In the genomic region with DNA sequence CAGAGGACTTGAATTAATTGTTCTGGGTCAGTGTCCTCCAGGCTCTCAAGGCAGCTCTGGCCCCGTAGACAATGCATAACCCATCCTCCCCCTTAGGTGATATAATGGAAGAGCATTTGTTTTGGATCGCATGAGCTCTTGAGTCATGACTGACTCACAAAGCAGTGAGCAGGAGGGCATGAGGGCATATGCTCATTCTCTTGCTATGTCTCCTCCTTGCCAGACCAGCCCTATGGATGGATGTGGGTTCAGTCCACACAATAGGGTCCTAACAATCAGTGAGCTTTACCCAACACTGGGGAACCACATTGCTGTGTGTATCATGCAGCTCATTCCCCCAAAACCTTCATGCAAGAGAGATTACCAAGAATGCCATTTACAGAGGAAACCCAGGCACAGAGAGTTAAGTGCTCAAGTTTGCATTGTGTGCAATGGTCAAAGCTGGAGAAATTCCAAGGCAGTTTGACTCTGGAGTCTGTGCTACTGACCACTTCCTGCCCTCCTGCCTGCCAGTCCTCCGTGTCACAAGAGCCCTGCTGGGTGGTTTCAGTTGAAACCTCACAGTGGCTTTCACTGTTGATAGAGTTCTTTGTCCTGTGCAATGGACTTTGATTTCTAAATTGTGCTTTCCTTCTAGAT, we compare ENCODE assay signal across 23 mouse cellular contexts.
DNase-seq lines count a peak whose midpoint lies in the region; ATAC-seq and TF ChIP-seq lines count a peak whose summit lies in the region.
"Had no signal": no experiment of that assay in that cellular context is flagged by ENCODE, and none has a peak within 500 bp of the region (broad histone marks: within the 10 kb centered on the region; RNA-seq: fewer than 3 reads in every experiment).

No protein-coding gene starts in this region.

- TF ChIP-seq POLR2A in myocyte (IDR thresholded peaks at IDR 0.05; ENCODE audit: insufficient read length, low read depth), result no peak

- ATAC-seq in megakaryocyte-erythroid progenitor cell, adult 5-6 weeks (replicated peaks; ENCODE audit: low FRiP score, low TSS enrichment, poor library complexity, severe bottlenecking), result no peak
- ATAC-seq: activated CD4-positive, CD25-positive, alpha-beta regulatory T cell, adult 4 months; intestine, embryonic 15.5 days; liver, embryonic 12.5 days had no signal

- no peaks in the 10 kb centered on the region for H3K79me2 ChIP-seq in myocyte (ENCODE audit: control insufficient read depth, insufficient read depth)

- peak overlapping the region; percentile 54 for H3K4me2 ChIP-seq in myocyte (ENCODE audit: low read depth)
- H3K4me2 ChIP-seq: forebrain, embryonic 12.5 days; heart, embryonic 15.5 days; hindbrain, embryonic 15.5 days; intestine, embryonic 15.5 days; limb, embryonic 12.5 days; liver, embryonic 12.5 days; neural tube, embryonic 12.5 days had no signal

- no peaks in the 10 kb centered on the region for H3K27me3 ChIP-seq in myocyte (ENCODE audit: control insufficient read depth, insufficient read depth, insufficient read length)
- H3K27me3 ChIP-seq: forebrain, embryonic 12.5 days; heart, embryonic 15.5 days; hindbrain, embryonic 15.5 days; intestine, embryonic 15.5 days; limb, embryonic 12.5 days; liver, embryonic 12.5 days; neural tube, embryonic 12.5 days had no signal

- H3ac ChIP-seq in myocyte (ENCODE audit: control insufficient read depth, insufficient read length), result no peak overlapping the region

- H3K36me3 ChIP-seq in myocyte (ENCODE audit: control insufficient read depth, insufficient read depth), result no peaks in the 10 kb centered on the region
- H3K36me3 ChIP-seq: forebrain, embryonic 12.5 days; heart, embryonic 15.5 days; hindbrain, embryonic 15.5 days; intestine, embryonic 15.5 days; limb, embryonic 12.5 days; liver, embryonic 12.5 days; midbrain, embryonic 10.5 days; neural tube, embryonic 12.5 days had no signal

- peak; percentile 55 for DNase-seq in adrenal gland, adult 2 months
- DNase-seq in adrenal gland, postnatal 4 days (ENCODE audit: low spot score in 2 of 2), result no peak
- peak; percentile 17 for DNase-seq in kidney, postnatal 14 days
- DNase-seq in kidney, adult 11 months, result no peak
- DNase-seq in NIH3T3 (ENCODE audit: low read depth), result peak; percentile 79
- DNase-seq: B cell, adult 2 months; cerebellum, adult 2 months; cerebellum, postnatal 36 days; heart, postnatal 4 days; lung, adult 2 months; lung, postnatal 36 days; thymus, postnatal 25 days had no signal

- no peak overlapping the region for H3K4me3 ChIP-seq in myocyte
- H3K4me3 ChIP-seq: forebrain, embryonic 12.5 days; heart, embryonic 15.5 days; hindbrain, embryonic 15.5 days; intestine, embryonic 15.5 days; limb, embryonic 12.5 days; liver, embryonic 12.5 days; midbrain, embryonic 10.5 days; neural tube, embryonic 12.5 days had no signal

TF ChIP-seq in myocyte, 11 proteins besides CTCF, POLR2A, EP300 and RAD21:
- TF ChIP-seq MYOG (IDR thresholded peaks at IDR 0.05; ENCODE audit: control insufficient read depth in 1 of 3, insufficient read depth in 1 of 3, insufficient read length in 2 of 3, low read depth in 2 of 3) (no peak), MYOD1 (IDR thresholded peaks at IDR 0.05; ENCODE audit: control insufficient read depth in 1 of 3, insufficient read length in 2 of 3, low read depth in 2 of 3) (peak in 1 of 3 experiments; percentile 58), TCF12 (IDR thresholded peaks at IDR 0.05; ENCODE audit: insufficient read depth, poor library complexity, severe bottlenecking) (no peak), REST (IDR thresholded peaks at IDR 0.05; ENCODE audit: insufficient read depth, insufficient read length) (no peak), MAX (IDR thresholded peaks at IDR 0.05; ENCODE audit: low read depth) (no peak), CEBPB (IDR thresholded peaks at IDR 0.05; ENCODE audit: insufficient read depth, poor library complexity, severe bottlenecking) (0 out of 2 replicates have a peak, but pooled peaks have one; percentile 6)

Comparison
In these comparisons a context has a peak if more than half of its experiments do, and no peak if none do; other contexts are left out.
1. DNase-seq: peak in adrenal gland, adult 2 months (single experiment), kidney, postnatal 14 days (single experiment) and NIH3T3 (single experiment); none in adrenal gland, postnatal 4 days (0 of 2) and kidney, adult 11 months (single experiment).